Mouse (Mus musculus) left cerebral cortex, postnatal 14 days (tissue): ENCODE measurements at regions not wholly inside any gene's neighbourhood (a gene's known extent, or its start where the extent isn't known, plus 50 kb on each side); places are given as distances from the start of the nearest gene placed in this dataset.

ENCODE experiments used
- DNase-seq, 2 experiments: peaks; one replicate each; pipeline ENCODE4 v3.0.0; 2021 to 2022; ENCODE audit warnings: low spot score in 2 of 2, mixed read lengths in 1 of 2
- intact Hi-C: fragments of 180-260 bp; cut with DNase I; formaldehyde crosslinking; loops from one replicate; pipeline ENCODE4 v1.15.1; 2025

DNA sequence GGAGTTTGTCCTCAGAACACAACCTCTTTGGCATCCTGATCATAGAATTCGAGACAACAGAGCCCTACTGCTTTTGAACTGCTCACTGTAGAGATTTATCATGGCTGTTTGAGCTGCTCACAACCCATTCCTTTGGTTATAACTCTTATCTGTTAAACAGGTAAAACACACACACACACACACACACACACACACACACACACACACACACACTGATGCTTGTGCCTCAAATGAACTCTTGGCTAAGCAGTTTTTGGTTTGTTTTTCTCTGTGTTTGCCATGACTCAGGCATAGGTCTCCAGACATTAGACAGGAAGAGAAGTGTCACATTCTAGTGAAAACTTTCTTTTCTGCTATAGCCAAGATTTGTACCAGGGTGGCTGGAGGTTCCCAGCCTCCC, 60.8 kb upstream of the 1700020N01Rik start:
- DNase-seq: no peak
- intact Hi-C loops: no loop called here

DNA sequence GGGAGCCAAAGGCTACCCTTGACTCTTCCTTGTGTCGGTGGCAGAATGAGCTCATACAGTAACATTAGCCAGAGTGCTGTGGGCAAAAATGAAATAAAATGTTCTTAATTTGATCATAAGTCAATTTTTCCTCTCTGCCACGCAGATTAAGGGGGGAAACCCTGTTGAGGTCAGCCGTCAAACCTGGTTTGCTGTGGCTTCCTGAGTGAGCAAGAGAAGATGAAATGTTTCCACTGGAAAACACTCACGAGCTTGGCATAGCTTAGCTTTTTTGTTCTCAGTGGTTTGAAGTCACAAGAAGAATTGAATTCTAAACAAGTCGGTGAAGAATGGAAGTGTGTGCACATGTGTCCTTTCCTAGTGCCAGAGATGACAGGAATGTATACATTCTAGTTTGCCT, 57.3 kb upstream of the 1700020N01Rik start:
- intact Hi-C loops: no loop called here
- DNase-seq: no peak

- no peak for DNase-seq
- intact Hi-C loops: no loop called here
Measured at GRCm38 (mm10) chr10:21538481-21538880, 54.5 kb upstream of the 1700020N01Rik start.
